12 mouse cellular contexts compared by ENCODE assay signal in genomic region chrX:36129037-36129770, GRCm38 (mm10). TPM values are rescaled to one million over a fixed set of nuclear protein-coding genes. Genes with fewer than 3 reads are reported as not detected.
A peak's percentile ranks its signal among the peaks of the same experiment; 100 is the strongest.
DNase-seq lines count a peak whose midpoint lies in the region; ATAC-seq and TF ChIP-seq lines count a peak whose summit lies in the region.
"Had no signal": no experiment of that assay in that cellular context is flagged by ENCODE, and none has a peak within 500 bp of the region (broad histone marks: within the 10 kb centered on the region; RNA-seq: fewer than 3 reads in every experiment).

No protein-coding gene starts in this region.

- peaks cover 35% of the 10 kb centered on the region for H3K27me3 ChIP-seq in megakaryocyte, embryonic 14.5 days (replicated peaks)
- H3K27me3 ChIP-seq in thymus, adult 2 months (ENCODE audit: control insufficient read depth, insufficient read depth, low read length) = no peaks in the 10 kb centered on the region

- ATAC-seq in inflammation-experienced regulatory T-cells, adult 6 months = peak; percentile 28
- ATAC-seq: forebrain, postnatal 0 days; midbrain, embryonic 16.5 days had no signal

- intact Hi-C loops in left cerebral cortex, postnatal 25 days (cut with DNase I) = no loop called here

- 44% methylated on average over 11 of the region's 11 CpGs for WGBS in thymus, adult 2 months

- TF ChIP-seq POLR2A in thymus, adult 2 months (IDR thresholded peaks at IDR 0.05; ENCODE audit: control insufficient read depth, extremely low read depth, insufficient read depth, low read length, poor library complexity) = no peak

- peak overlapping the region; percentile 42 for H3K4me3 ChIP-seq in megakaryocyte, embryonic 14.5 days (replicated peaks)
- no peak overlapping the region for H3K4me3 ChIP-seq in thymus, adult 2 months (ENCODE audit: control insufficient read depth, insufficient read depth, low read length)

- H3K27ac ChIP-seq in thymus, adult 2 months (ENCODE audit: control insufficient read depth, insufficient read depth, low read length) = no peak overlapping the region

- no peaks in the 10 kb centered on the region for H3K9me3 ChIP-seq in megakaryocyte, embryonic 14.5 days

- no peaks in the 10 kb centered on the region for H3K36me3 ChIP-seq in megakaryocyte, embryonic 14.5 days (replicated peaks; ENCODE audit: low read length)
- H3K36me3 ChIP-seq in thymus, adult 2 months (ENCODE audit: control insufficient read depth, insufficient read depth, low read length) = no peaks in the 10 kb centered on the region

- no peak for TF ChIP-seq CTCF in thymus, adult 2 months (IDR thresholded peaks at IDR 0.05; ENCODE audit: borderline replicate concordance, control insufficient read depth, extremely low read depth, insufficient read depth, low read length, poor library complexity)

- peaks cover 3% of the 10 kb centered on the region; the same call in 1 of the 2 replicates for H3K4me1 ChIP-seq in megakaryocyte, embryonic 14.5 days
- no peaks in the 10 kb centered on the region for H3K4me1 ChIP-seq in thymus, adult 2 months (replicated peaks; ENCODE audit: control insufficient read depth, insufficient read depth, low read length)

- DNase-seq in kidney, adult 11 months = peak; percentile 14
- DNase-seq in kidney, postnatal 25 days = no peak
- DNase-seq in Muller cell, postnatal 12 days (ENCODE audit: inconsistent ontology term) = peak; percentile 7
- no peak for DNase-seq in thymus, adult 2 months
- DNase-seq in cerebellum, adult 11-12 months = no peak
- DNase-seq in left cerebral cortex, postnatal 25 days (ENCODE audit: low spot score in 2 of 2) = no peak
- DNase-seq: adrenal gland, adult 8-10 months; cerebellum, postnatal 36 days; forebrain, postnatal 0 days had no signal

RNA-seq across cellular contexts. Expression of gene Il13ra1, which starts 17.3 kb away (rescaled TPM):
- polyA plus RNA-seq in inflammation-experienced regulatory T-cells, adult 6 months (2017; shearing (Covaris generic)) = 1 to 10 TPM in 1 of 3 experiments, under 1 TPM in 2; 0.21 to 1.0 (median 0.44) TPM
- polyA plus RNA-seq in megakaryocyte, embryonic 14.5 days (2012; ENCODE audit: insufficient read depth, low replicate concordance) = 0.40 TPM in 1 of 2 replicates, not detected in the other
- 2.9 and 3.6 TPM in 2 replicates for polyA plus RNA-seq in thymus, adult 2 months (2012; rRNA removed)
- 1 to 10 TPM; 4.0 to 4.8 TPM for total RNA-seq in left cerebral cortex, postnatal 25 days (2021)

Comparison
In these comparisons a context has a peak if more than half of its experiments do, and no peak if none do; other contexts are left out.
1. DNase-seq: peak in kidney, adult 11 months (single experiment) and Muller cell, postnatal 12 days (single experiment); none in kidney, postnatal 25 days (0 of 2), thymus, adult 2 months (single experiment), cerebellum, adult 11-12 months (single experiment) and left cerebral cortex, postnatal 25 days (0 of 2).